8 mouse cellular contexts compared by ENCODE assay signal in genomic region chr5:146231655-146231996, GRCm38 (mm10). TPM values are rescaled to one million over a fixed set of nuclear protein-coding genes. Genes with fewer than 3 reads are reported as not detected.
DNase-seq lines count a peak whose midpoint lies in the region; ATAC-seq and TF ChIP-seq lines count a peak whose summit lies in the region.

No protein-coding gene starts in this region.

- peak overlapping the region; percentile 67 for H3K9ac ChIP-seq in forebrain, embryonic 15.5 days (replicated peaks)
- H3K9ac ChIP-seq in kidney, embryonic 16.5 days (replicated peaks; ENCODE audit: low read length), result peak overlapping the region; percentile 91

- no peak for ATAC-seq in forebrain, embryonic 15.5 days (replicated peaks)
- no peak for ATAC-seq in kidney, embryonic 16.5 days (ENCODE audit: low FRiP score, low TSS enrichment)

- TF ChIP-seq POLR2A in small intestine, adult 2 months (IDR thresholded peaks at IDR 0.05; ENCODE audit: low read depth, low read length), result no peak

- no peaks in the 10 kb centered on the region for H3K9me3 ChIP-seq in forebrain, embryonic 15.5 days
- H3K9me3 ChIP-seq in kidney, embryonic 16.5 days (ENCODE audit: low read length), result no peaks in the 10 kb centered on the region

- peak overlapping the region; percentile 79 for H3K4me2 ChIP-seq in forebrain, embryonic 15.5 days (replicated peaks)
- H3K4me2 ChIP-seq in kidney, embryonic 16.5 days (replicated peaks; ENCODE audit: low read depth, low read length), result peak overlapping the region; percentile 79

- peaks cover 2% of the 10 kb centered on the region; the same call in 1 of the 2 replicates for H3K4me1 ChIP-seq in brown adipose tissue, adult 24 weeks (ENCODE audit: control insufficient read depth, insufficient read depth, insufficient read length, low read length)
- H3K4me1 ChIP-seq in forebrain, embryonic 15.5 days, result peaks cover 30% of the 10 kb centered on the region
- peaks cover 37% of the 10 kb centered on the region for H3K4me1 ChIP-seq in kidney, embryonic 16.5 days (ENCODE audit: insufficient read depth, low read length)
- no peaks in the 10 kb centered on the region; the same call in 1 of the 2 replicates for H3K4me1 ChIP-seq in small intestine, adult 2 months (ENCODE audit: control insufficient read depth, insufficient read depth, insufficient read length, low read length)

- DNase-seq in ovary, postnatal 14 days (ENCODE audit: low spot score), result peak; percentile 25
- no peak for DNase-seq in ovary, adult 18-20 months (ENCODE audit: low spot score)
- peak; percentile 40 to 43 for DNase-seq in lung, postnatal 4 days
- DNase-seq in MN1 (ENCODE audit: low spot score), result no peak

- no peaks in the 10 kb centered on the region for H3K27me3 ChIP-seq in forebrain, embryonic 15.5 days
- H3K27me3 ChIP-seq in kidney, embryonic 16.5 days (ENCODE audit: insufficient read depth, low read length), result no peaks in the 10 kb centered on the region
- H3K27me3 ChIP-seq in small intestine, adult 2 months (ENCODE audit: control insufficient read depth, insufficient read depth, low read length), result no peaks in the 10 kb centered on the region

- TF ChIP-seq CTCF in small intestine, adult 2 months (IDR thresholded peaks at IDR 0.05; ENCODE audit: extremely low read depth, insufficient read length, insufficient replicate concordance, low read depth, low read length), result no peak

- 0% methylated on average over 19 of the region's 19 CpGs for WGBS in forebrain, embryonic 15.5 days
- under 1% methylated on average over 19 of the region's 19 CpGs for WGBS in kidney, embryonic 16.5 days
- under 1% methylated on average over 19 of the region's 19 CpGs for WGBS in small intestine, adult 2 months

- no peaks in the 10 kb centered on the region for H3K36me3 ChIP-seq in forebrain, embryonic 15.5 days
- no peaks in the 10 kb centered on the region for H3K36me3 ChIP-seq in kidney, embryonic 16.5 days (ENCODE audit: insufficient read depth, low read length)
- peaks cover 2% of the 10 kb centered on the region; the same call in 1 of the 2 replicates for H3K36me3 ChIP-seq in small intestine, adult 2 months (ENCODE audit: control insufficient read depth, insufficient read depth, low read length)

- peak overlapping the region; percentile 57 for H3K4me3 ChIP-seq in brown adipose tissue, adult 24 weeks (ENCODE audit: insufficient read depth, low read depth, low read length)
- H3K4me3 ChIP-seq in forebrain, embryonic 15.5 days, result peak overlapping the region; percentile 94
- peak overlapping the region; percentile 82 for H3K4me3 ChIP-seq in kidney, embryonic 16.5 days (ENCODE audit: low read length)
- H3K4me3 ChIP-seq in small intestine, adult 2 months (ENCODE audit: low read depth, low read length), result peak overlapping the region; percentile 97

- H3K27ac ChIP-seq in brown adipose tissue, adult 24 weeks (replicated peaks; ENCODE audit: low read depth, low read length), result peak overlapping the region; percentile 34; the same call in 1 of the 2 replicates
- H3K27ac ChIP-seq in forebrain, embryonic 15.5 days (replicated peaks), result peak overlapping the region; percentile 99
- H3K27ac ChIP-seq in kidney, embryonic 16.5 days (ENCODE audit: low read length), result peak overlapping the region; percentile 100
- peak overlapping the region; percentile 96 for H3K27ac ChIP-seq in small intestine, adult 2 months (ENCODE audit: insufficient read depth, low read depth, low read length)

RNA-seq across cellular contexts. Expression of gene Cdk8, which starts 0.6 kb away (rescaled TPM):
- polyA plus RNA-seq in brown adipose tissue, adult 24 weeks (2012; ENCODE audit: insufficient read depth, insufficient read length, missing spikeins), result 17.8 and 18.4 TPM in 2 replicates
- polyA plus RNA-seq in forebrain, embryonic 15.5 days (2015; fragmentation: Nextera tagmentation; extraction: Ambion mirVana), result 18.5 and 18.6 TPM in 2 replicates
- polyA plus RNA-seq in kidney, embryonic 16.5 days (2015; fragmentation: Nextera tagmentation; extraction: Ambion mirVana), result 11.4 and 12.4 TPM in 2 replicates
- polyA plus RNA-seq in small intestine, adult 2 months (2012; rRNA removed), result 19.8 and 31.7 TPM in 2 replicates

RNA-seq across cellular contexts. Expression of gene Rnf6, which starts 10.3 kb away (rescaled TPM):
- 31.2 and 34.1 TPM in 2 replicates for polyA plus RNA-seq in brown adipose tissue, adult 24 weeks (2012; ENCODE audit: insufficient read depth, insufficient read length, missing spikeins)
- polyA plus RNA-seq in forebrain, embryonic 15.5 days (2015; fragmentation: Nextera tagmentation; extraction: Ambion mirVana), result 28.3 TPM in 2 replicates
- 71.2 and 71.9 TPM in 2 replicates for polyA plus RNA-seq in kidney, embryonic 16.5 days (2015; fragmentation: Nextera tagmentation; extraction: Ambion mirVana)
- polyA plus RNA-seq in small intestine, adult 2 months (2012; rRNA removed), result 6.1 and 12.9 TPM in 2 replicates

RNA-seq across cellular contexts. Expression of gene 1700001J03Rik, which starts 46.5 kb away (rescaled TPM):
- not detected in 2 replicates for polyA plus RNA-seq in brown adipose tissue, adult 24 weeks (2012; ENCODE audit: insufficient read depth, insufficient read length, missing spikeins)
- polyA plus RNA-seq in forebrain, embryonic 15.5 days (2015; fragmentation: Nextera tagmentation; extraction: Ambion mirVana), result not detected in 2 replicates
- 0.21 and 0.28 TPM in 2 replicates for polyA plus RNA-seq in kidney, embryonic 16.5 days (2015; fragmentation: Nextera tagmentation; extraction: Ambion mirVana)
- polyA plus RNA-seq in small intestine, adult 2 months (2012; rRNA removed), result 0.14 and 0.33 TPM in 2 replicates

Comparison
In these comparisons a context has a peak if more than half of its experiments do, and no peak if none do; other contexts are left out.
1. DNase-seq: peak in ovary, postnatal 14 days (single experiment) and lung, postnatal 4 days (2 of 2); none in ovary, adult 18-20 months (single experiment) and MN1 (single experiment).
2. H3K27ac ChIP-seq: peak in every context shown above with its lines; median percentile 100 in kidney, embryonic 16.5 days; 99 in forebrain, embryonic 15.5 days; 96 in small intestine, adult 2 months; 34 in brown adipose tissue, adult 24 weeks.
3. Peak in every context shown above with its lines, with median percentiles within 50 percentile points of each other: H3K4me3 ChIP-seq.